Mouse (Mus musculus): ENCODE results near the gene Surf4. TPM values are rescaled to one million over a fixed set of nuclear protein-coding genes. Genes with fewer than 3 reads are reported as not detected.

Surf4 gene
- 325 and 358 TPM in 2 replicates for polyA plus RNA-seq (2011; ENCODE audit: insufficient read length, low read depth, missing spikeins)

- H3K4me3 ChIP-seq (ENCODE audit: insufficient read depth, low read length), result peak within 1 kb of the TSS; percentile 96
- no peak for TF ChIP-seq CTCF (IDR thresholded peaks at IDR 0.05; ENCODE audit: borderline replicate concordance, insufficient read depth, low read length)
- peak; percentile 93 for TF ChIP-seq POLR2A (IDR thresholded peaks at IDR 0.05; ENCODE audit: low read depth, low read length)
Observed at GRCm38 (mm10) chr2:26933304-26934055, at the start of gene Surf4, which contains the start of gene Stkld1. Surf4 (minus strand) TSS chr2:26933928. Stkld1 (plus strand) TSS chr2:26934047.

GRCm38 (mm10) chr2:26980361-26980760 lies 46.6 kb upstream of the Surf4 start:
- Histone ChIP-seq H3K4me1 (ENCODE audit: control insufficient read depth, insufficient read depth, low read length) (no peaks in the 10 kb centered on the region), H3K27ac (ENCODE audit: insufficient read depth, low read length) (no peak overlapping the region), H3K4me3 (ENCODE audit: insufficient read depth, low read length) (no peak overlapping the region)
- no peak for TF ChIP-seq CTCF (IDR thresholded peaks at IDR 0.05; ENCODE audit: borderline replicate concordance, insufficient read depth, low read length)
- TF ChIP-seq POLR2A (IDR thresholded peaks at IDR 0.05; ENCODE audit: low read depth, low read length), result no peak

More at GRCm38 (mm10) chr2:26933304-26934055, at the start of gene Surf4, which contains the start of gene Stkld1:
- 0 out of 2 replicates have a peak within 1 kb of the TSS, but pooled peaks have one; percentile 11 for H3K27ac ChIP-seq (ENCODE audit: insufficient read depth, low read length)
- peaks cover 9% of the 10 kb centered on the region; the same call in 1 of the 2 replicates for H3K4me1 ChIP-seq (ENCODE audit: control insufficient read depth, insufficient read depth, low read length)

- TF ChIP-seq POLR2A (IDR thresholded peaks at IDR 0.05; ENCODE audit: low read depth, low read length), result no peak
- Histone ChIP-seq H3K4me1 (ENCODE audit: control insufficient read depth, insufficient read depth, low read length) (no peaks in the 10 kb centered on the region), H3K4me3 (ENCODE audit: insufficient read depth, low read length) (no peak overlapping the region), H3K27ac (ENCODE audit: insufficient read depth, low read length) (no peak overlapping the region)
Observed at GRCm38 (mm10) chr2:26973960-26974359, 40.2 kb upstream of the Surf4 start.

- Histone ChIP-seq H3K4me3 (ENCODE audit: insufficient read depth, low read length) (no peak within 1 kb of the TSS), H3K4me1 (ENCODE audit: control insufficient read depth, insufficient read depth, low read length) (no peaks in the 10 kb centered on the region), H3K27ac (ENCODE audit: insufficient read depth, low read length) (no peak within 1 kb of the TSS)
- TF ChIP-seq POLR2A (IDR thresholded peaks at IDR 0.05; ENCODE audit: low read depth, low read length) (no peak), CTCF (IDR thresholded peaks at IDR 0.05; ENCODE audit: borderline replicate concordance, insufficient read depth, low read length) (no peak)
Observed at GRCm38 (mm10) chr2:26973116-26973515, 39.4 kb upstream of the Surf4 start, which contains the start of gene Adamts13. Adamts13 (plus strand) TSS chr2:26973416.

- Histone ChIP-seq H3K27ac (ENCODE audit: insufficient read depth, low read length) (no peak overlapping the region), H3K4me1 (ENCODE audit: control insufficient read depth, insufficient read depth, low read length) (peaks cover 4% of the 10 kb centered on the region; the same call in 1 of the 2 replicates), H3K4me3 (ENCODE audit: insufficient read depth, low read length) (no peak overlapping the region)
- TF ChIP-seq CTCF (IDR thresholded peaks at IDR 0.05; ENCODE audit: borderline replicate concordance, insufficient read depth, low read length), result no peak
- TF ChIP-seq POLR2A (IDR thresholded peaks at IDR 0.05; ENCODE audit: low read depth, low read length), result no peak
Observed at GRCm38 (mm10) chr2:26967262-26967661, 33.5 kb upstream of the Surf4 start.

- TF ChIP-seq POLR2A (IDR thresholded peaks at IDR 0.05; ENCODE audit: low read depth, low read length) (no peak), CTCF (IDR thresholded peaks at IDR 0.05; ENCODE audit: borderline replicate concordance, insufficient read depth, low read length) (no peak)
- H3K4me3 ChIP-seq (ENCODE audit: insufficient read depth, low read length), result peak overlapping the region; percentile 89
- peak overlapping the region; percentile 82; the same call in 1 of the 2 replicates for H3K27ac ChIP-seq (ENCODE audit: insufficient read depth, low read length)
- H3K4me1 ChIP-seq (ENCODE audit: control insufficient read depth, insufficient read depth, low read length), result peaks cover 4% of the 10 kb centered on the region; the same call in 1 of the 2 replicates
Observed at GRCm38 (mm10) chr2:26964724-26965370, 31.1 kb upstream of the Surf4 start.

- peak within 1 kb of the TSS; percentile 89 for H3K4me3 ChIP-seq (ENCODE audit: insufficient read depth, low read length)
- no peak for TF ChIP-seq CTCF (IDR thresholded peaks at IDR 0.05; ENCODE audit: borderline replicate concordance, insufficient read depth, low read length)
- peak; percentile 91 for TF ChIP-seq POLR2A (IDR thresholded peaks at IDR 0.05; ENCODE audit: low read depth, low read length)
- H3K27ac ChIP-seq (ENCODE audit: insufficient read depth, low read length), result peak within 1 kb of the TSS; percentile 82
- peaks cover 4% of the 10 kb centered on the region; the same call in 1 of the 2 replicates for H3K4me1 ChIP-seq (ENCODE audit: control insufficient read depth, insufficient read depth, low read length)
Observed at GRCm38 (mm10) chr2:26963923-26964723, 30.4 kb upstream of the Surf4 start, which contains the start of gene Rexo4. Rexo4 (minus strand) TSS chr2:26964386.

GRCm38 (mm10) chr2:26960756-26961155 lies 27.0 kb upstream of the Surf4 start:
- TF ChIP-seq POLR2A (IDR thresholded peaks at IDR 0.05; ENCODE audit: low read depth, low read length) (no peak), CTCF (IDR thresholded peaks at IDR 0.05; ENCODE audit: borderline replicate concordance, insufficient read depth, low read length) (peak; percentile 40; the same call in 1 of the 2 replicates)
- Histone ChIP-seq H3K4me1 (ENCODE audit: control insufficient read depth, insufficient read depth, low read length) (peaks cover 4% of the 10 kb centered on the region; the same call in 1 of the 2 replicates), H3K27ac (ENCODE audit: insufficient read depth, low read length) (no peak overlapping the region), H3K4me3 (ENCODE audit: insufficient read depth, low read length) (no peak overlapping the region)

- Histone ChIP-seq H3K4me1 (ENCODE audit: control insufficient read depth, insufficient read depth, low read length) (no peaks in the 10 kb centered on the region; the same call in 1 of the 2 replicates), H3K4me3 (ENCODE audit: insufficient read depth, low read length) (no peak overlapping the region), H3K27ac (ENCODE audit: insufficient read depth, low read length) (no peak overlapping the region)
- TF ChIP-seq POLR2A (IDR thresholded peaks at IDR 0.05; ENCODE audit: low read depth, low read length) (no peak), CTCF (IDR thresholded peaks at IDR 0.05; ENCODE audit: borderline replicate concordance, insufficient read depth, low read length) (no peak)
Observed at GRCm38 (mm10) chr2:26957488-26957859, 23.7 kb upstream of the Surf4 start.

All from embryonic fibroblast, embryonic 13.5 days (primary cell).